Mouse (Mus musculus) embryo, embryonic 11.5 days (tissue): ENCODE data around the gene Utp20.

ENCODE experiments used
- DNase-seq: peaks from one replicate; pipeline ENCODE4 v3.0.0-alpha.2; 2012; ENCODE audit warnings: low read depth, low spot score

The Utp20 gene

DNA sequence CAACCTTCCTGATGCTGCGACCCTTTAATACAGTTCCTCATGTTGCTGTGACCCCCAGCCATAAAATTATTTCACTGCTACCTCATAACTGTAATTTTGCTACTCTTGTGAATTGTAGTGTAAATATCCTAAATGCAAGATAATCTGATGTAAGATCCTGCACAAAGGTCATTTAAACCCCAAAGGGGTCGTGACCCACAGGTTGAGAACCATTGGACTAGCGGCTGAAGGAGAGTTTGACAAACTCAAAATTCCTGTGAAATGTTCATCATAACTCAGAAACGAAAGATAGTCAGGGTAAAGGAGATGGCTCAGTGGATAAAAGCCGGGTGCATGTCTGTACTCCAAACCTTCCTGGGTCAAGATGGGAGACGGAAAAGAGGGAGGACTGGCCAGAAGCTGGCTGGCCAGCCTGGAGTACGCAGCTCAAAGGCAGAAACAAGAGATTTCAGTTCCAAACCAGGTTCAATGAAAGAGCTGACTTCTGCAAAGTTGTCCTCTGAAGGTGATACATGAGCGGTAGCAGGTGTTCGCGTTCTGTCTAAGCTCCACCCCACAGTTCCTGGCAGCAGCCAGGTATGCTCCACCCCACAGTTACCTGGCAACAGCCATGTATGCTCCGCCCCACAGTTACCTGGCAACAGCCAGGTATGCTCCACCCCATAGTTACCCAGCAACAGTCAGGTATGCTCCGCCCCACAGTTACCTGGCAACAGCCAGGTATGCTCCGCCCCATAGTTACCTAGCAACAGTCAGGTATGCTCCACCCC is 109.4 kb downstream of the Utp20 start:
- DNase-seq, result no peak

DNA sequence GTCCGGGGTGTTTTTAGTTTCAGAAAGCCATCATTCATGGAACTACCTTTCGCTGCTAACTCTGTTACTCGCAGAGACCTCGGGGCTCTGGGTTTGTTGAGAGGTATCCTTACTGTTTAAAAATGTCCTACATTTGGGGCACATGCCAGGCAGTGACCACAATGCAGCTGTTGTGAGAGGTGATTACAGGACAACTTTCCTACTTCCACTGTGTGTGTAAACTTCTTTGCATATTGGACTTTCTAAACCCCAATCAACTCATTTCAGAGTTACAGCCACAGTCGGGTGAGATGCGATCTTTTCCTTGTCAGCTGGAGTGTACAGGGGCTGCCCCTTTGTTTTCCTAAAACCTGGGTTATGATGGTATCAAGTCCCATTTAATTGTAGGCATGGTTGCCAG is 111.0 kb downstream of the Utp20 start:
- no peak for DNase-seq

DNA sequence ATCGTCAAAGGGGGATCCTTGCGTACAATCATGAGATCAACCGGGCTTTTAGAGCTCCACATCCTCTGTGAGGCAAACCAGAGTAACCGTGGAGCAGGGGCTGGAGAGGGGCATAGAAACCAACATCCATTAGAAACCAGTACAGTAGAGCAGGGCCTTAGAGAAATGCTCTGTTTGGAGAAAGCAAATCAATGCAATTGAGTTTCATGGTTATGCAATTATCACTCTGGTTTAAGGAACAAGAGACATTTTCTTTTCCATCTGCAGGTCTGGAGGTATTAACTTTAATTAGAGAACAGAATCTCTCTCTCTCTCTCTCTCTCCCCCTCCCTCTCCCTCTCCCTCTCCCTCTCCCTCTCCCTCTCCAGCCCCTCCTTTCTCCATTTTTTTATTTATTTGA is 111.9 kb downstream of the Utp20 start:
- DNase-seq, result no peak

DNA sequence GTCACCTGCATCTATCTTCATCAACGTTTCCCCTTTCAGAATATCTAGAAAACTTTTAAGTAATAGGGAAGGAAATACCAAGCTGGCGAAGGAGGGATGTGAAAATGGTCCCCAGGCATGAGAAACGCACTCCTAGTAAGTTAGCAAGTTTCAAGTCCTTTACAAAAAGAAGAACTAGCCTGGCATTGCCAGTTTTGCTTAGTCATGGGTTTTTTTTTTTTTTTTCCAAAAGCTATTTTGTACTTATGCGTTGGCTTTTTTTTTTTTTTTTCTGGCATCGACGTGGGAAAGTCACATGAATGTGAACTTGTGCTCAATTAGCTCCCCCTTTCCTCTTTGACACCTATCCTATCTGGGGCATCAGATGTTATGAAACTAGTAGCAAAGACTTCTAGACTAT is 114.2 kb downstream of the Utp20 start:
- no peak for DNase-seq

GRCm38 (mm10) chr10:88708671-88709523 is 117.7 kb downstream of the Utp20 start:
- no peak for DNase-seq

DNA sequence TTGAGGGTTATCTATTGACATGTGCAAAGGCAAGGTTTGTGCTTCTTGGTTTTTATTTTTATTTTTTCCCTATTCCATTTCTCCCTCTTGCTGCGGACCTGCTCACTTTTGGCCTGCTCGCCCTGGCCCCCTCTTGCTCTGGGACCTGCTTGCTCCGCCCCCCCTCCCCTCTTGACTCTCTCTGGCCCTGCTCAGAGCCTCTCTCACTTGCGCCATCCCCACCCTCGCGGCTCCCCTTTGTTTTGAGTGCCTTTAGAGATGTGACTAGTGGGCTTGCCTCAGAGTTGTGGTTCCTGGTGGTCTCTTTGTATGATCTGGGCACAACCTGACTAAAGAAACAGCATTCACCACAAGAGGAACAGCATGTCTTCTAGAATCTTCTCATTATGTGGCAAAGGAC is 125.7 kb downstream of the Utp20 start:
- DNase-seq, result no peak
